Mouse (Mus musculus): Measurements from ENCODE around the gene Mat2a.

The Mat2a gene

DNA sequence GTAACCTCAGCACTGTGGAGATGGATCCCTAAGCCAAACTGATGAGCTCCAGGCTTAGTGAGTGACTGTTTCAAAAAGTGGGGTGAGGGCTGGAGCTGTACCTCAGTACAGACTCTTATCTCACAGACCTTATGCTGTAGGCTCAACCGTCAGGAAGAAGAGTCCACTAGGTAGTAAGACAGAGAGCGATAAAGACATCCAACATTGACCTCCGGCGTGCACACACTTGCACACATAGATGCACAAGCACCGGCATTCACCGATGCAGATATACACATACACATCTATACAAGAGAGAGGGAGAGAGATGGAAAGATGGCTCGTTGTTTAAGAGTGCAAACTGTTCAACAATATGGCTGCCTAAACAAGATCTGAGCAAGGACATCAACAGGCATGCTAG is 55.4 kb downstream of the Mat2a start:
- POLR2A ChIA-PET = interaction anchor here in 2 of 4 experiments (0.6 to 1.6 kb wide), 2 partner anchors 26 to 153 kb away, joined by 3 read pairs; no protein-coding TSS in a partner anchor

GRCm38 (mm10) chr6:72383142-72383820 is 56.1 kb downstream of the Mat2a start:
- ChIA-PET POLR2A (interaction anchor here (0.6 to 3.3 kb wide), 6 partner anchors 9 to 154 kb away, joined by 3 to 12 read pairs (median 4); partner anchors contain the start of gene Ggcx (in 1 of the 4)), CTCF (no interaction called here)

More for the DNA sequence above, 55.4 kb downstream of the Mat2a start:
- CTCF ChIA-PET = no interaction called here
